Mouse (Mus musculus) common myeloid progenitor, adult 5-6 weeks (primary cell): ENCODE measurements around the gene Slc41a2. TPM values are rescaled to one million over a fixed set of nuclear protein-coding genes. Genes with fewer than 3 reads are reported as not detected.

Source experiments
- ATAC-seq: replicated peaks from 2 replicates; pipeline ENCODE4 v1.8.0; 2016; ENCODE audit warnings: low read depth, mild to moderate bottlenecking, moderate TSS enrichment, inconsistent platforms; ENCODE audit not compliant: poor library complexity, severe bottlenecking
- total RNA-seq: library from RNA; stranded (forward); fragments of 200-1000, 187-1606 nt; gene quantifications from 2 replicates; pipeline ENCODE4 v1.2.3, GENCODE M21; 2017

The Slc41a2 gene
- total RNA-seq, 1 experiment from 2014 or later, result not detected

- peak; percentile 18; the same call in 1 of the 2 replicates for ATAC-seq
Observed at GRCm38 (mm10) chr10:83322551-83323100, 15.1 kb downstream of the Slc41a2 start.

GRCm38 (mm10) chr10:83321528-83321927 lies 16.2 kb downstream of the Slc41a2 start:
- ATAC-seq, result peak; percentile 32; the same call in 1 of the 2 replicates

- ATAC-seq, result no peak
Observed at GRCm38 (mm10) chr10:83320870-83321269, 16.8 kb downstream of the Slc41a2 start.

GRCm38 (mm10) chr10:83320396-83320795 lies 17.3 kb downstream of the Slc41a2 start:
- ATAC-seq, result no peak

- peak; percentile 90 for ATAC-seq
Observed at GRCm38 (mm10) chr10:83313033-83313432, 24.6 kb downstream of the Slc41a2 start.

GRCm38 (mm10) chr10:83310356-83310755 lies 27.3 kb downstream of the Slc41a2 start:
- ATAC-seq, result no peak

GRCm38 (mm10) chr10:83301687-83302086 lies 36.0 kb downstream of the Slc41a2 start:
- ATAC-seq, result peak; percentile 94

- 0 out of 2 replicates have a peak, but pooled peaks have one; percentile 24 for ATAC-seq
Observed at GRCm38 (mm10) chr10:83301054-83301453, 36.6 kb downstream of the Slc41a2 start.

- ATAC-seq, result no peak
Observed at GRCm38 (mm10) chr10:83297017-83297416, 40.7 kb downstream of the Slc41a2 start.

GRCm38 (mm10) chr10:83294746-83295145 lies 42.9 kb downstream of the Slc41a2 start:
- ATAC-seq, result no peak

- ATAC-seq, result no peak
Observed at GRCm38 (mm10) chr10:83293352-83293751, 44.3 kb downstream of the Slc41a2 start.

GRCm38 (mm10) chr10:83291731-83292130 lies 46.0 kb downstream of the Slc41a2 start:
- ATAC-seq, result no peak

- ATAC-seq, result no peak
Observed at GRCm38 (mm10) chr10:83287828-83288227, 49.9 kb downstream of the Slc41a2 start.

- no peak for ATAC-seq
Observed at GRCm38 (mm10) chr10:83286399-83286798, 51.3 kb downstream of the Slc41a2 start.

GRCm38 (mm10) chr10:83285724-83286256 lies 51.9 kb downstream of the Slc41a2 start:
- ATAC-seq, result no peak

- no peak for ATAC-seq
Observed at GRCm38 (mm10) chr10:83284916-83285315, 52.8 kb downstream of the Slc41a2 start.

- ATAC-seq, result no peak
Observed at GRCm38 (mm10) chr10:83266731-83267130, 71.0 kb downstream of the Slc41a2 start.

GRCm38 (mm10) chr10:83266241-83266640 lies 71.4 kb downstream of the Slc41a2 start:
- no peak for ATAC-seq

GRCm38 (mm10) chr10:83264680-83265079 lies 73.0 kb downstream of the Slc41a2 start:
- ATAC-seq, result no peak

- ATAC-seq, result no peak
Observed at GRCm38 (mm10) chr10:83264056-83264455, 73.6 kb downstream of the Slc41a2 start.

GRCm38 (mm10) chr10:83261264-83261663 lies 76.4 kb downstream of the Slc41a2 start:
- ATAC-seq, result no peak

GRCm38 (mm10) chr10:83251377-83251776 lies 86.3 kb downstream of the Slc41a2 start:
- ATAC-seq, result no peak
